ENCODE assay signal across 29 mouse cellular contexts in genomic region chr15:12674026-12674425, GRCm38 (mm10).
A peak's percentile ranks its signal among the peaks of the same experiment; 100 is the strongest.
DNase-seq lines count a peak whose midpoint lies in the region; ATAC-seq and TF ChIP-seq lines count a peak whose summit lies in the region.
"Had no signal": no experiment of that assay in that cellular context is flagged by ENCODE, and none has a peak within 500 bp of the region (broad histone marks: within the 10 kb centered on the region; RNA-seq: fewer than 3 reads in every experiment).

No protein-coding gene starts in this region.

- H3K9ac ChIP-seq in kidney, embryonic 16.5 days (replicated peaks; ENCODE audit: low read length), result no peak overlapping the region
- H3K9ac ChIP-seq in liver, postnatal 0 days (replicated peaks), result no peak overlapping the region
- H3K9ac ChIP-seq: embryonic facial prominence, embryonic 13.5 days; forebrain, postnatal 0 days; hindbrain, embryonic 12.5 days; hindbrain, embryonic 15.5 days had no signal

- peak; percentile 44 for DNase-seq in kidney, adult 18-20 months
- peak; percentile 82 for DNase-seq in kidney, adult 9 months
- peak; percentile 20 for DNase-seq in kidney, postnatal 10 days
- DNase-seq in kidney, postnatal 36 days, result peak; percentile 57 to 74
- DNase-seq in layer of hippocampus, adult 11-12 months (ENCODE audit: low spot score), result no peak
- DNase-seq in layer of hippocampus, postnatal 25 days (ENCODE audit: extremely low spot score in 1 of 2, low spot score in 1 of 2), result no peak
- DNase-seq in liver, postnatal 0 days, result no peak
- DNase-seq: adrenal gland, postnatal 10 days; B cell, adult 2 months; cerebellum, adult 11-12 months; cerebellum, adult 8-10 months; cerebellum, postnatal 10 days; cerebellum, postnatal 36 days; embryo, embryonic 11 days; forebrain, postnatal 0 days; gastrocnemius, adult 2 months; gastrocnemius, postnatal 14 days; heart, adult 11 months had no signal

- H3K27ac ChIP-seq in kidney, embryonic 16.5 days (ENCODE audit: low read length), result no peak overlapping the region
- H3K27ac ChIP-seq in liver, postnatal 0 days (ENCODE audit: low read depth), result no peak overlapping the region
- H3K27ac ChIP-seq: embryonic facial prominence, embryonic 10.5 days; embryonic facial prominence, embryonic 13.5 days; gastrocnemius, adult 2 months; hindbrain, embryonic 12.5 days; hindbrain, embryonic 15.5 days had no signal

- no peak for ATAC-seq in kidney, embryonic 16.5 days (ENCODE audit: low FRiP score, low TSS enrichment)
- ATAC-seq in liver, postnatal 0 days, result no peak
- ATAC-seq: forebrain, embryonic 14.5 days; forebrain, postnatal 0 days; Patski had no signal

- H3K4me2 ChIP-seq in kidney, embryonic 16.5 days (replicated peaks; ENCODE audit: low read depth, low read length), result no peak overlapping the region
- H3K4me2 ChIP-seq in liver, postnatal 0 days (ENCODE audit: low read depth, low read length), result no peak overlapping the region
- H3K4me2 ChIP-seq: embryonic facial prominence, embryonic 13.5 days; heart, embryonic 11.5 days; hindbrain, embryonic 12.5 days; hindbrain, embryonic 15.5 days had no signal

- no peak overlapping the region for H3K4me3 ChIP-seq in kidney, embryonic 16.5 days (ENCODE audit: low read length)
- H3K4me3 ChIP-seq in liver, postnatal 0 days (ENCODE audit: low read depth, low read length), result no peak overlapping the region
- H3K4me3 ChIP-seq: embryonic facial prominence, embryonic 10.5 days; embryonic facial prominence, embryonic 13.5 days; erythroblast, embryonic 14.5 days; gastrocnemius, adult 2 months; hindbrain, embryonic 12.5 days; hindbrain, embryonic 15.5 days had no signal

- H3K9me3 ChIP-seq in kidney, embryonic 16.5 days (ENCODE audit: low read length), result no peaks in the 10 kb centered on the region
- H3K9me3 ChIP-seq in liver, postnatal 0 days (ENCODE audit: low read length), result no peaks in the 10 kb centered on the region
- H3K9me3 ChIP-seq: embryonic facial prominence, embryonic 13.5 days; G1E; hindbrain, embryonic 15.5 days had no signal

- H3K27me3 ChIP-seq in kidney, embryonic 16.5 days (ENCODE audit: insufficient read depth, low read length), result no peaks in the 10 kb centered on the region
- no peaks in the 10 kb centered on the region for H3K27me3 ChIP-seq in liver, postnatal 0 days (ENCODE audit: insufficient read depth, low read length)
- H3K27me3 ChIP-seq: CH12.LX; embryonic facial prominence, embryonic 13.5 days; hindbrain, embryonic 12.5 days; hindbrain, embryonic 15.5 days; Patski had no signal

- no peak for TF ChIP-seq CTCF in liver, postnatal 0 days (IDR thresholded peaks at IDR 0.05; ENCODE audit: low read depth)

- H3K36me3 ChIP-seq in kidney, embryonic 16.5 days (ENCODE audit: insufficient read depth, low read length), result no peaks in the 10 kb centered on the region
- no peaks in the 10 kb centered on the region for H3K36me3 ChIP-seq in liver, postnatal 0 days (replicated peaks; ENCODE audit: insufficient read depth, low read length)
- H3K36me3 ChIP-seq: embryonic facial prominence, embryonic 10.5 days; embryonic facial prominence, embryonic 13.5 days; G1E; hindbrain, embryonic 12.5 days; hindbrain, embryonic 15.5 days had no signal

- H3K4me1 ChIP-seq in kidney, embryonic 16.5 days (ENCODE audit: insufficient read depth, low read length), result no peaks in the 10 kb centered on the region
- no peaks in the 10 kb centered on the region for H3K4me1 ChIP-seq in liver, postnatal 0 days (ENCODE audit: insufficient read depth)
- H3K4me1 ChIP-seq: hindbrain, embryonic 12.5 days; hindbrain, embryonic 15.5 days had no signal

- WGBS in kidney, embryonic 16.5 days, result 79% methylated on average over 5 of the region's 5 CpGs
- 68% methylated on average over 5 of the region's 5 CpGs for WGBS in liver, postnatal 0 days (ENCODE audit: insufficient replicate concordance)

- TF ChIP-seq EP300 in liver, postnatal 0 days (IDR thresholded peaks at IDR 0.05; ENCODE audit: low read depth), result no peak

Comparison
In these comparisons a context has a peak if more than half of its experiments do, and no peak if none do; other contexts are left out.
1. DNase-seq: peak in kidney, adult 18-20 months (single experiment), kidney, adult 9 months (single experiment), kidney, postnatal 10 days (single experiment) and kidney, postnatal 36 days (2 of 2); none in layer of hippocampus, adult 11-12 months (single experiment), layer of hippocampus, postnatal 25 days (0 of 2) and liver, postnatal 0 days (single experiment).